Mouse (Mus musculus) gastrocnemius, adult 2 months (tissue): Measurements from ENCODE around the gene Pgbd1. TPM values are rescaled to one million over a fixed set of nuclear protein-coding genes. Genes with fewer than 3 reads are reported as not detected.
"Not testable (repeated sequence)": the region's sequence is repeated elsewhere in the genome, so short reads cannot be mapped to it uniquely, and the experiment has no call there.

Experiments
- DNase-seq: peaks from one replicate; pipeline ENCODE4 v3.0.0; 2022
- H3K27ac ChIP-seq: fragments of 200-600 bp; 2 replicates; pipeline ENCODE4 v1.8.1; 2022; ENCODE audit warnings: mild to moderate bottlenecking
- H3K4me3 ChIP-seq: fragments of 200-600 bp; 2 replicates; pipeline ENCODE4 v1.8.1; 2022; ENCODE audit warnings: mild to moderate bottlenecking, moderate library complexity
- CTCF ChIP-seq: fragments of 200-600 bp; IDR thresholded peaks from 2 replicates; pipeline ENCODE4 v1.8.1; 2022; ENCODE audit warnings: antibody characterized with exemption, mild to moderate bottlenecking, moderate library complexity
- intact Hi-C: fragments of 180-260 bp; cut with DNase I; formaldehyde crosslinking; loops from one replicate; pipeline ENCODE4 v1.15.1; 2025
- total RNA-seq, 2 experiments: library from RNA; stranded (reverse); gene quantifications; 2 replicates each; pipeline ENCODE4 v1.2.3; 2021

The Pgbd1 gene
- total RNA-seq, 2 experiments from 2014 or later: 0.18 to 0.59 TPM

- no peak for DNase-seq
- Histone ChIP-seq H3K4me3 (peak overlapping the region; percentile 80), H3K27ac (peak overlapping the region; percentile 97)
- no peak for TF ChIP-seq CTCF
- intact Hi-C loops: loop anchor here (2.0 kb wide), 1 partner anchor 122 kb away; the partner anchor contains the start of gene Zkscan8
These were observed 31.9 kb downstream of the Pgbd1 start for GRCm38 (mm10) chr13:21408805-21409459.

GRCm38 (mm10) chr13:21407969-21408804, 32.7 kb downstream of the Pgbd1 start:
- peak overlapping the region; percentile 97 for H3K27ac ChIP-seq
- intact Hi-C loops: loop anchor here (2.0 kb wide), 1 partner anchor 123 kb away; the partner anchor contains the start of gene Zkscan8
- no peak for TF ChIP-seq CTCF
- H3K4me3 ChIP-seq: peak overlapping the region; percentile 80
- DNase-seq: peak; percentile 90

- intact Hi-C loops: no loop called here
- peak overlapping the region; percentile 97 for H3K27ac ChIP-seq
- no peak for DNase-seq
- peak overlapping the region; percentile 80 for H3K4me3 ChIP-seq
- TF ChIP-seq CTCF: no peak
These were observed 33.5 kb downstream of the Pgbd1 start for GRCm38 (mm10) chr13:21407341-21407740.

GRCm38 (mm10) chr13:21402848-21403247, 38.0 kb downstream of the Pgbd1 start:
- DNase-seq: no peak
- intact Hi-C loops: loop anchor here (2.0 kb wide), 3 partner anchors 40 to 104 kb away; partner anchors contain the start of genes Zscan12 and Zscan26
- no peak for TF ChIP-seq CTCF
- H3K4me3 ChIP-seq: peak overlapping the region; percentile 96
- peak overlapping the region; percentile 96 for H3K27ac ChIP-seq

GRCm38 (mm10) chr13:21402287-21402846, 38.5 kb downstream of the Pgbd1 start, which contains the start of gene Zkscan3:
Gene Zkscan3, minus strand, starts transcription at chr13:21402755.
- H3K4me3 ChIP-seq: peak within 1 kb of the TSS; percentile 96
- TF ChIP-seq CTCF: no peak
- H3K27ac ChIP-seq: peak within 1 kb of the TSS; percentile 96
- DNase-seq: peak; percentile 90
- intact Hi-C loops: loop anchor here (2.0 kb wide), 3 partner anchors 40 to 104 kb away; partner anchors contain the start of genes Zscan12 and Zscan26

GRCm38 (mm10) chr13:21401636-21402286, 39.1 kb downstream of the Pgbd1 start:
- intact Hi-C loops: loop anchor here (2.0 kb wide), 3 partner anchors 39 to 105 kb away; partner anchors contain the start of genes Zscan12 and Zscan26
- Histone ChIP-seq H3K4me3 (peak overlapping the region; percentile 96), H3K27ac (peak overlapping the region; percentile 96)
- TF ChIP-seq CTCF: no peak
- DNase-seq: no peak

GRCm38 (mm10) chr13:21401166-21401565, 39.7 kb downstream of the Pgbd1 start:
- Histone ChIP-seq H3K27ac (no peak overlapping the region), H3K4me3 (peak overlapping the region; percentile 96)
- intact Hi-C loops: no loop called here
- DNase-seq: no peak
- TF ChIP-seq CTCF: no peak

GRCm38 (mm10) chr13:21397486-21397885, 43.4 kb downstream of the Pgbd1 start:
- DNase-seq: no peak
- TF ChIP-seq CTCF: no peak
- no peak overlapping the region for H3K4me3 ChIP-seq
- intact Hi-C loops: no loop called here
- no peak overlapping the region for H3K27ac ChIP-seq

GRCm38 (mm10) chr13:21396048-21396447, 44.8 kb downstream of the Pgbd1 start:
- DNase-seq: peak; percentile 56
- peak overlapping the region; percentile 65 for H3K4me3 ChIP-seq
- intact Hi-C loops, H3K27ac ChIP-seq: not testable (repeated sequence)

- intact Hi-C loops: no loop called here
These were observed 45.2 kb downstream of the Pgbd1 start for GRCm38 (mm10) chr13:21395623-21396022.

GRCm38 (mm10) chr13:21395211-21395610, 45.6 kb downstream of the Pgbd1 start:
- Histone ChIP-seq H3K27ac (no peak overlapping the region), H3K4me3 (no peak overlapping the region)
- TF ChIP-seq CTCF: no peak
- no peak for DNase-seq
- intact Hi-C loops: no loop called here

More at GRCm38 (mm10) chr13:21395623-21396022, 45.2 kb downstream of the Pgbd1 start:
- no peak overlapping the region for H3K4me3 ChIP-seq
- TF ChIP-seq CTCF: no peak
- DNase-seq: no peak
- H3K27ac ChIP-seq: no peak overlapping the region

- H3K4me3 ChIP-seq: no peak overlapping the region
- DNase-seq: no peak
- intact Hi-C loops: no loop called here
- TF ChIP-seq CTCF: no peak
- H3K27ac ChIP-seq: no peak overlapping the region
These were observed 63.1 kb downstream of the Pgbd1 start for GRCm38 (mm10) chr13:21377773-21378172.
